Mouse (Mus musculus): ENCODE data around the gene Bcl2.
A peak's percentile ranks its signal among the peaks of the same experiment; 100 is the strongest.
"Not testable (repeated sequence)": the region's sequence is repeated elsewhere in the genome, so short reads cannot be mapped to it uniquely, and the experiment has no call there.

Bcl2 gene

DNA sequence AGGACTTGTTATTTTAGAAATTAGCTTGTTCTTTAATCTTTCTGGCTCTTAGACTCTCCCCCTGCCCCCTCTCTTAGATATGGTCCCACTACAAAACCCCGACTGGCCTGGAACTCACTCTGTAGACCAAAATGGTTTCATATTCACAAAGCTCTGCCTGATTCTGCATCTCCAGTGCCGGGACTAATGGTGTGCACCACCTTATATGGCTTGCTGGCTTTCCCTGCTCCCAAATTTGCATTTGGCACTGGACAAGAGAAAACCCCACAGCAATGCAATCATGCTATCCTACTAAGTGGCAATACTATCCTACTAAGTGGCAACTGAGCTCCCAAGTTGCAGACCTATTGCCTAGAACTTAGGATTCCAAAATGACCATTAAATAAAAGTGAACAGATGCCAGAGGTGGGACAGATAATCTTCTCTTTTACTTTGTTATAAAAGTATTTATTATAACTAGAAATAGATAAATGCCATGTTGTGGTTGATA lies 154.9 kb downstream of the Bcl2 start:
- no peak for DNase-seq (ENCODE audit: low read depth, low spot score)

DNA sequence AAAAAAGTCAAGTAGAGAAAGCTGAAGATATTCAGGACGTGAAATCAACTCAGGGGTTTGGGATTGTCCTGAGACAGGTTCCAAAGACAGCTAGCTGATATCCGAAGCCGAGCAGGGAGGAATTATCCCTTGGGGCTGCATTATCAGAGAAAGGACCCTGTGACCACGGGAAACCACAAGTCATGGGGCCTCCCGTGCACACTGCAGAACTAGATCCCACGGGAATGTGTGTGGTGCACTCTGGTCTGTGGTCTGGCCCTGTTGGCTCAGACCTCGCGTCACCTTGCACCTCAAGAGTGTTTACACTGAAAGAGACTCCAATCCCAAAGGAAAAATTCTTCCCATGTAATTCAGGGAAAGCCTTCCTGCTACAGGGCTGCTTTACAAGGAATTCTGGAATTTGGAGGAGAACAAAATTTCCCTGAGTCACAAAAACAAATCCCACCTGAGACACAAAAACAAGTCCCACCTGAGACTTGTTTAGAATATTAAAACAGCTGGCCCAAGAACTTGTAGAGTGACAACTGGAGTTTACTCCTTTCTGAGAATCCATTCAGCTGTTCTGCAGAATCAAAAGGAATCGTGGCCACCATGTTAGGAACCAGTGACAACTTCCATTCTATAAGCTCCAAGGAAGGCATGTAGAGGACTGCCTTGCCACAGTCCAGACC lies 158.4 kb downstream of the Bcl2 start:
- DNase-seq (ENCODE audit: low read depth, low spot score): no peak

DNA sequence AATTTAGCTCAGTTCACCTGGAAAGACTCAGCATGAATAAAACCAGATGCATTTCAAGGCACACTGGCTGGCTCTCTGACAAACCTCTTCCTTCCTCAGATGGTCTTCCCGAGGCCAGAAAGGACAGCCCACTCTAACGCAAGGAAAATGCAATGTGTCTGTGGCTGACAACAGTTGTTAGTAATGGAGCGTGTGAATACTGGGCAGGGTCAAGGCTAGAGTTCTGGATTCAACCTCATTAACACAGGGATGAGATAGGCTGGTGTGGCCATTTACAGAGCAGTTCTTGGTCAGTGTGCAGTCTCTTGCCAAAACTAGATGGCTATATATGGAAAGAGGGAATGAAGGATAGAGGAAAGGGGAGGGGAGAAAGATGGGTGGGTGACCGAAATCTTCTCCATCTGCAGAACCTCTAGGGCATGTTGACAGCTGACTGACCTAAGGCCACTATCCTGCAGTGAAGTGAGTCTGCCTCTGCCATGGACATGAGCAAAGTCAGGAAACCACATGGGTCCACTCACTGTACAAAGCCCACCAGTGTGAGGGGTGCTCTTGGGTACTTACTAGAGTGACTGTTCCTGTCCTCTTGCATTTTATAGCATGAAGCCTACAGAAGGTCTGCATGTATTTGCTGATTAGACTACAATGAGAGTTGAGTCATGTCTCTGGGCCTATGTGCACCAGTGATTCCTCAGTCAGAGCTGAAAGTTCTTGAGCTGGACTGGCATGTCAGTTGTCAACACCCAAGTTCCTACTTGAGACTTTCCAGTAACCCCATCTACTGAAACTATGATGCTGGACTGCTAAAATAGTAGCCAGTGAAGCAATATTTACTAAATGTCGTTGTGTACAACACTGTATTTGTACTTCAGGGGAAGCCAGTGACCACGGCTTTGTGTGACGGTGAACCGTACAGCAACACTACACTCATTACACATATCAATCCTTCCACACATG lies 159.9 kb downstream of the Bcl2 start:
- no peak for DNase-seq (ENCODE audit: low read depth, low spot score)

DNA sequence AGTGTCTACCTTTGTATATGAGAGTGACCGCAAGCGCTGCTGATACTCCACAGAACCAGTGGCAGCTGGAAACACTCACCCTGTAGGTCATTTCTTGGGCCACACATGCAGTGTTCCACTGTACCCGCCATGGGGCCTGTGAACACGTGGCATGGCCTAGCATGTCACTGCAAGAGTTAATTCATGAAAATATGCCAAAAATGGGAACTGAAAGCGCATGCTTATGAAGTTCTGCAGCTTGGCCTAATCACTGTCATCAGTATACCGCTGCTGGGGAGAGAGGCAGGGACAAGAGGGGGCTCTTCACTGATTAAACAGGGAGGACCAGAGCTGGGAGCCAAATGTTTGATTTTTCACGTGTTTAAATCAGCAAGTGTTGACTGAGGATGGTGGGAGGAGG lies 161.2 kb downstream of the Bcl2 start:
- DNase-seq (ENCODE audit: low read depth, low spot score): no peak

DNA sequence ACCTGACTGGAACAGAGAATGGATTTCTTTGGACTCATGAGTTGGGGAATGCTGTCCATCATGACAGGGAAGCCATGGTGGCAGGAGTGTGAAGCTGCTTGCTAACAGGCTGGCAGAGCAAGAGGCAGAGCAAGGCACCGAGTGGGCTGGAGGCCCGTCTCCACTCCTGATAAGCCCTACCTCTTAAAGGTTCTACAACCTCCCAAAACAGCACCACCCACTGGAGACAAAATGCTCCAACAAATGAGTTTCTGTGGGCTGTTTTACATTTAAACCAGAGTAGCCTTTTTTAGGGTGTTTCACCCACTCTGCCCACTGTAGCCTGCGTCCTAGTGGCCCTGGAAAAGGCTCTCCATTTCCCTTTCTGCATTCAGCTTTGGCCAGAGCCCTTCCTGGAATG lies 163.5 kb downstream of the Bcl2 start:
- DNase-seq (ENCODE audit: low read depth, low spot score): no peak

DNA sequence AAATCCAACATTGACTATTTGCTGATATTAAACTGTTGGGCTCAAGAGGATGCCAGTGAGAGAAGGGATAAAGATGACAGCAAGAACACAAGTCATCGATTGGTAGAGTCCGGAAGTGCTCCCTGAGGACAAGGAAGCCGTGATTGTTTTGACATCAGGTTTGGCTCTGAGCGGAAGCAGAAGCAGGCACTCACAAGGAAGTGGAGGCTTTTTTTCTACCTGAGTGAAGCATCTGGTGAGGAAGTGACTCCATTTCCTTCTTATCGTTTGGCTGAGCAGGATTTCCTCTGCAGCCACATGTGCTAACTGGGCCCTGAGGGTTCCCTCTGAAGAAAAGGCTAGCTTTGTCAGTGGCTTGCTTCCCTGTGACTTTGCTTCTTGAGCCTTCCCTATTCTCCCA lies 165.0 kb downstream of the Bcl2 start:
- no peak for DNase-seq (ENCODE audit: low read depth, low spot score)

DNA sequence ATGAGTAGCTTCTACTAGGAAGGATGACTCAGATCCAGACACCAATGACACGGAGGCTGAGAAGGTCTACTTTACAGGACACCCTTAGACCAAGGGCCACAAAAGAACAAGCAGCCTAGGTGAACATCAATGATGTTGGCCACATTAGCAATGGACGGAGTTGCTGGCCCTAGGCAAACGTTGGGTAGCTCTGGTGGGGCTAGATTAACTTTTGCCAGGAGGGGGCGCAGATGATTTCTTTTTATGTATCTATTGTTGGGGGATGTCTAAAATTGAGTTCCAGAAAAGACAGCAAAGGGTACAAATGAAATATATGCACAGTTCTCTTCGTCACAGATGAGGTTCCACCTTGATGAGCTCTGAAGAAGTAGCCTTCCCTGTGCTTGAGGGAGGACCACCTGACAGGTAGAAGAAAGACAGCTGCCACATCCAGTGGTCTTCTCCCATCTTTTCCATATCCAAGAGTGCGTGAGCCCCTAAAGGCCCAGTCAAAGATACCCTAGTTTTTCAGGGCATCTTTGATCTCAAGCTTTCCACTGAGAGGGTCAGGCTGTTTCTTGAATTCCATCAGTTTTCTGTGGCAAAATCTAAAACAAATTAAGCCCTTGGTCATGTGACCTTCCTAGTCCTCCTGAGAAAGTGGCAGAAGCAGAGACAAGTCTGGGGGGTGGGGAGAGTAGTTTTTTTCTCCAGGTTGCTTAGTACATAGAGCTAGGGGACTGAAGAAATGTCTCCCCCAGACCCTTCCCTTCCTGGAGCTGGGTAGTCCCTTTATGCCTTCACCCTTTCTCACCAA lies 169.1 kb downstream of the Bcl2 start:
- no peak for DNase-seq (ENCODE audit: low read depth, low spot score)

DNA sequence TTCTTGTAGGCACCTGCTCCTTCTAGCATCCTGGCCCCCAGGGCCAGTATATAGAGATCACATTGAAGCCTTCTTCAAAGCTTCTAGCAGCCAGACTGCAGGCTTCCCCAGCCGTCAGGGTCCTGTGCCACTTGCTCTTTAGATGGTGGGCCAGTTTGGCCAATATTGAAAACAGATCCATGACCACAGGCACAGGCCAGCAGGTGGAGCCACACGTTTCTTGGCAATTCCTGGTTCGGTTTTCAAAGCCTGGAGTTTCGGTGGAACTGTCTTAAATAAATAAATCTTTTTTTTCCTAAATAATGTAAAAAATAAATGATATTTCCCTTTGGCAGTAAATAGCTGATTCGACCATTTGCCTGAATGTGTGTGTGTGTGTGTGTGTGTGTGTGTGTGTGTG lies 171.3 kb downstream of the Bcl2 start:
- DNase-seq (ENCODE audit: low read depth, low spot score): no peak

DNA sequence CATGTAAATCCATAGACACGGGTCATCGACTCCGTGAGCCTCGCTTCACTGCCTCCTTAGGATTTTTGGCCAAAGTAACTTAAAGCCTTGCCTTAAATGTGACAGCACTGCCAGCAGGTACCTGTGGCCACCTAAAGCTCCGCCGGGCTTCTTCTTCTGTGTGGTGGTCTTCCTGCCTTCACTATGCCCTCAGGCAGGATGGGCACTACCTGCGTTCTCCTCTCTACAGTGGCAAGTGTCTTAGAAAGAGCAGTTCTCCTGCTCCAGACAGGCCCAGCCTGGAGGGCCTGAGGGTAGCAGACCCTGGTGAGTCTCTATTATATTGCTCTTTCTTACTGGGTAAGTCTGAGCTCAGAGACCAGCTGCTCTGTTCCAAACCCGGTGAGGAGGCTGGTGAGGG lies 172.2 kb downstream of the Bcl2 start:
- no peak for DNase-seq (ENCODE audit: low read depth, low spot score)

DNA sequence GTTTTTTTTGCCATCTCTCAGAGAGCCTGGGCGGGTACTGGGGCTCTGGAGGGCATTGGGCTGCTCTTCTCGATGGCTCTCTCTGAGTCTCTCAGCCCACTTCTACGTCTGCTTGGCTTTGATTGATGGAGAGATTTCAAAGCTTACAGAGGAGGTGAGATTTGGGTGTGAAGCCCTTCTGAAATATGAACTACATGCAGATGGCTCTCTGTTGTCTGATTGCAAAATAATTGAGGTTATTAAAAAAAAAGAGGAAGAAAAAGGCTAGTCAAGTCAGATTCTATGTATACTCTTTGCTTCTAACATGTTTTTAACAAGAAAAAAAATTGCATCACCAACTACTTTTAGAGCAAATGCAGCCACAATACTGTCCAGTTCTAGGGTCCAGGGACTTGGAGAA lies 173.9 kb downstream of the Bcl2 start:
- DNase-seq (ENCODE audit: low read depth, low spot score): no peak

DNA sequence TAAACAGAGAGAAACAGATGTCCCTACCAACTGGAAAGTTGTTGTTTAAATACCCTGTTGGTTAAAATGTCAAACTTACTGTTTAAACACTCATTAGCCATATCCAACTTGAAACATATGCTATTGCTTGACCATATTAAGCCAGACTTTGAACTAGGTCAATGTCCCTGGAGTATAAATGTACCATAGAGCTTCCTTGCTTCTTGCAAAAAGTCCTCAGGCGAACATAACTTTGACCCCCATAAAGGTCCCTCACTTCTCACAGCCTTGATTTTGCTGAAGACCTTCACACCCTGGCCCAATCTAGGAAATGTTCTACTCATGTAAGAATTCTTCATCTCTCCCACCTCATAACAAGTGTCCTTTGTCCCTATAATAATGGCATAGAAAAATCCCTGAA lies 175.0 kb downstream of the Bcl2 start:
- no peak for DNase-seq (ENCODE audit: low read depth, low spot score)

DNA sequence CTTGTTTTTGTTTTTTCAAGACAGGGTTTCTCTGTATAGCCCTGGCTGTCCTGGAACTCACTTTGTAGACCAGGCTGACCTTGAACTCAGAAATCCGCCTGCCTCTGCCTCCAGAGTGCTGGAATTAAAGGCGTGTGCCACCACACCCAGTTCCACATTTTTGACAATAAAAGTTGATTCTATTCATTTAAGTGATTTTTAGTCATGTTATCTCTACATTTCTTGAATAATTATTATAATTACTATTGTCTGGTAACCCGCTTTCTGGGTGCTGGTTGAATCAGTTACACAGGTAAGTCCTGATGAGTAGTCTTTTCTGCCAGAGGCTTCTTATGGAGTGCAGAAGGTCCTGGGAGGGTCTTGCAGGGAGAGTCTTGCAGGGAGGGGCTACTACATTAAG lies 179.2 kb downstream of the Bcl2 start:
- not testable (repeated sequence) for DNase-seq (ENCODE audit: low read depth, low spot score)

DNA sequence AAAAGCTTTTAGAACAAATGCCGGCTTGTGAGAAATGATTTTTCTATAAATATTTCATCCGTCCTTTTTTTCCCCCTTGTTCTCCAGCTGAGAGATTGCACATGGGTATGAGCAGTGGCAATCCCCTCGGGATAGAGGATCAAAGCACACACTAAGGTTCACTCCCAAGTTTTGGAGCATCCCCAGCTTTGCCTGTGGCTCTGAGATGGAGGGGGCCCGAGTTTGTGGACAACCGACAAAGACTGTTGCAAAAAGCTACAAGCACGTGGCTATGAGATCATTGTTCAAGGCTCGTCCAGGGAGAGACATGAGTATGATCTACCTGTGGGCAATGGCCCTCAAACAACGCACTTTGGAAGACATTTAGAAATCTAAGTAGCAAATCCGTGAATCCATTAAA lies 184.5 kb downstream of the Bcl2 start:
- DNase-seq (ENCODE audit: low read depth, low spot score): no peak

DNA sequence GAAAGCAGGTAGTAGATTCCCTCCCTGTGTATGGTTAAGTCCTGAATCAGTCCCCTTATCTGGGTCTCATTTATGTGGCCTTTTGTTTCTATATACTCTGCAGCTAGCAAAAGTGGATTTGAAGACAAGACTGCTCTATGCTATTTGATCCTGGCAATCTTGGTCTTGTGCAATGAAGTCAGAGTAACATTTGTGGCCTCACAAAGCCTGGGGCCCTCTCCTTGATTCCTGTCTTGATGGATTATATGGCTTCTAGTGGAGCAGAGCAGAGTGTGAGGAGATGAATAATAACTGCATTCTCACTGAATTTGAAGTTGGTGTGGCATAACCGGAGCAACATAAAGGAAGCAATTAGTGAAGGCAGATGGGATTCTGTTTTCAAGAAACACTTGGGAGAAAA lies 186.5 kb downstream of the Bcl2 start:
- no peak for DNase-seq (ENCODE audit: low read depth, low spot score)

DNA sequence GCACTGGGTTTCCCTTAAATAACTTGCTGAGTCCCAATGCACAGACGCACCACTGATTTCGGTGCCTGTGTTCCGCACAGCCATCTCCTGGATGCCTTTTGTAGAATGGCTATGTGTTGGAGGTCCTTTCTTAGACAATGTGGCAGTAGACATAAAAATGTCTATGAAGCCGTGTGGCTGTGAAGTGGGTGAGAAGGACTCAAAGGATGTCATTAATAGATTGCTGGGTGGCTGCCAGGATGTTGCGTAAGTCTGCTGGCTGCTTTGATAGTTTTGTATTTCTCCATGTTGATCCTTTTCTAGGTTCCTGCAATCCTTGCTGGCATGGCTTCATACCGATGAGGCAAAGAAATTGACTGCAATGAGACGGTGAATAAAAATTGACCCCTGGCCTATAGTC lies 187.3 kb downstream of the Bcl2 start:
- DNase-seq (ENCODE audit: low read depth, low spot score): peak; percentile 31

DNA sequence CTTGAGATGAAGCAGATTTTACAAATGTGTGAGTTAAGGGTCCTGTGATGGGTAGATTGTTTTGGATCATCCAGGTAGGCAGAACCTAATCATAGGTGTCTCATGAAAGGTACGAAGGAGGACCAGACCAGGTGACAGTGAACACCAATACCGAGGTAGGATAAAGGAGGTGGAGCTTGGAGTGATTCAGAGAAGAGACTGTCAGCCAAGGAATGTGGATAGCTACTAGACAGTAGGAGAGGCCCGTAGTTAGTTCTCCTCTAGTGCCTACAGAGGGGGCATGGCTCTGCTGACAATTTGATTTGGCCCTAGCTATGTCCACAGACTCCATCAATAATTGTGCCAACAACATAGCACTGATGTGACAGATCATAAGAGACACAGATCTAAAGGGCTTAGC lies 188.0 kb downstream of the Bcl2 start:
- no peak for DNase-seq (ENCODE audit: low read depth, low spot score)

DNA sequence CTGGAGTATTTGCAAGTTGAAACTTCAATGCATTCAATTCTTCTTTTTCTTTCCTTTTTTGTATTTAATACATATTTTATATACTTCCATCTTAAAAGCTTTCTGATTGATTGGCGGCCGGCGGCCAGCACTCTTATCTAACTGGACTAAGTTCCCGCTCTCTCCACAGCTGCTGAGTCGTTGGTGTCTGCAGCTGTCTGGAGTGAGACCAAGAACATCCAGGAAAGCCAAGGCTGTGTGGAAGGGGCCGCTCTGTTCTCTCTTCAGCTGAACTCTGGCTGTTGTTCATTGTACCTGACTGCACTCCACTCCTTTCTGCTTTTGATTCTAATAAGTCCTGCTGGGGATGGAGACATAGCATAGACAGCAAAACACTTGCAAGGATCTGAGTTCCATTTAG lies 190.3 kb downstream of the Bcl2 start:
- DNase-seq (ENCODE audit: low read depth, low spot score): no peak

DNA sequence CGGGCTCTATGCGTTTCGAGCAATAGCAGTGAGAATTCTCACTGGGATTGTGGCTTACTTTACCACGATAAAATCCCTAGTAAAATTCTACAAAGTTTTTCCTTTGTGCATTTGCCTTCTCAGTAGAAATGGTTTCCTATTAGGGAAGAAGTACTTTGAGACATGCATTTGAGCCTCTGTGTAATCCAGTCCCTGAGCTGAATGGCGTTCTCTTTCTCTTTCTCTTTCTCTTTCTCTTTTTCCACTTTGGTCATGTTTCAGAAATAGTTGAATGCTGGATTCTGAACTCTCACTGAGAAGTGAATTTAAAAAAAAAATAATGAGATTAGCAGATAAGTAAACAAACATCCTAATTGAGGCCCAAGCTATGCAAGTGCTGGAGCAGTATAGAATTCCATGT lies 191.1 kb downstream of the Bcl2 start:
- no peak for DNase-seq (ENCODE audit: low read depth, low spot score)

DNA sequence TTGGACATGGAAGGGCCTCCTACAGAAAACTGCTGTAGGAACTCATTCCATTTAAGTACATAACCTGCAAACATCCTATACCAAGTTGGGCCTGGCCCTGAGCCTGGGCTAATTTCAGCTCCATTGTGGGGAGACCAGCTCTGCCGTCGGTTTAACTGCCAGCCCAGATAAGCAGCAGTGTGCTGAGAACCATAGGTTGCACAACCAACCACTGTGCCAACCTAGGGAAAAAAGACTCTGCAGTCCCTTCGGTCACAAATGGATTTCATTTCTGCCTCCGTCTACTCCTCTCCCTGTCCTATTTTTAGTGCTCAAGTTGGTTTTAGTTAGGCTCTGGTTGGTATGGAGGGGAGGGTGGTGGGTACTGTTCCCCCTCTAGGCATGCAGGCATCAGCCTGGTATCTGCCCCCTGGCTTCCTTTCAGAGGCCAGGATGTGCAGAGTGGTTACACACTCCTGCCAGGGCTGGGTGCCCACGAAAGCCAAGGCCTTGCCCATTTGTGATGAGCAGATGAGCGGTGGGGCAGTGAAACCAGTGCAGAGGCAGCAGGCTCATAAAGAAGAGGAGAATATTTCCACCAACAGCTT lies 196.4 kb downstream of the Bcl2 start:
- no peak for DNase-seq (ENCODE audit: low read depth, low spot score)

DNA sequence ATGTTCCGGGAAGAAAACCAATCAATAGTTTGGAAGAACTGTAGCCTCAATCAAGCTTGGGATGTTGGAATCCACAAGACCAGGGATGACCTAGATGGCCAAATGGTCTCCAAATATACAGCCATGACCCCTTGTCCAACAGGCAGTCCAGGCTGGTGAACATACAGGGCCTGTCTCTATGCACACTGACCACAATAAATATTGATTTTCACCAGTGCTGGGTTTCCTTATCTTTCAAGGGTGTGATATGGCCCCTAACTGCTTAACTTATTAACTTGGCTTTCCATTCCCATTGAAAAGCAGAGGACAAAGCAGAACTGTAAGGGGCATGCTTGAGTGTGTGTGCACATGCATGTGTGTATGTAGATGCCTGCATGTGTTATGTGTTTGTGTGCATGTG lies 197.0 kb downstream of the Bcl2 start:
- no peak for DNase-seq (ENCODE audit: low read depth, low spot score)

DNA sequence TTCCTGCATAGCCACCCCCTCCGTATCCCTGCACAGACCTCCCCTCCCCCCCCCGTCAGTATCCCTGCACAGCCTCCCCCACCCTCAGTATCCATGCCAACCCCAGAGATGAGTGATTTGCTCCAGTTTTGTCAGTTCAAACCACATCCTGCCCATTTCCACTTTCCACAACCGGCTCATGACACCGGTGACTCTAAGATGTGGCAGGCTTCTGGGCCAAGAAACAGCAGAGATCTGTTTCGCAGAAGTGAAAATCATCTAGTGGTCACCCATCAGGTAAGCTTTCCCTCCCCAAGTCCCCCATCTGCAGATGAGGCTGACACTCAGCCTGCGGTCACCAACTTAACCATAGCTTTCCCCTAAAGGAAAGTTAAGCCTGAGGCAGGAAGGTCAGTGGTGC lies 198.5 kb downstream of the Bcl2 start:
- no peak for DNase-seq (ENCODE audit: low read depth, low spot score)
